Mouse (Mus musculus) neural tube, embryonic 15.5 days (tissue): ENCODE data around the gene Epb41l1. TPM values are rescaled to one million over a fixed set of nuclear protein-coding genes. Genes with fewer than 3 reads are reported as not detected.

Source experiments
- ATAC-seq: fragments of 200-750 bp; cut with Nextera tagmentation; 2 replicates; pipeline ENCODE4 v1.8.0; 2017; ENCODE audit warnings: mild to moderate bottlenecking, moderate TSS enrichment, moderate library complexity; ENCODE audit not compliant: low FRiP score
- H3K27ac ChIP-seq: fragments of 300-500 bp; sonication (generic); replicated peaks from 2 replicates; pipeline ENCODE4 v1.5.1; 2015; ENCODE audit warnings: mild to moderate bottlenecking, inconsistent platforms
- H3K27me3 ChIP-seq: fragments of 300-500 bp; sonication (generic); replicated peaks from 2 replicates; pipeline ENCODE4 v1.6.1; 2015; ENCODE audit warnings: inconsistent platforms
- H3K36me3 ChIP-seq: fragments of 300-500 bp; sonication (generic); 2 replicates; pipeline ENCODE4 v1.6.1; 2015; ENCODE audit warnings: inconsistent platforms
- H3K4me1 ChIP-seq: fragments of 300-500 bp; sonication (generic); 2 replicates; pipeline ENCODE4 v1.6.1; 2015; ENCODE audit warnings: inconsistent platforms
- H3K4me2 ChIP-seq: fragments of 300-500 bp; sonication (generic); 2 replicates; pipeline ENCODE4 v1.6.1; 2015; ENCODE audit warnings: inconsistent platforms, mild to moderate bottlenecking, moderate library complexity
- H3K4me3 ChIP-seq: fragments of 300-500 bp; sonication (generic); replicated peaks from 2 replicates; pipeline ENCODE4 v1.5.1; 2015; ENCODE audit warnings: mild to moderate bottlenecking, inconsistent platforms
- H3K9ac ChIP-seq: fragments of 300-500 bp; sonication (generic); replicated peaks from 2 replicates; pipeline ENCODE4 v1.6.1; 2015; ENCODE audit warnings: mild to moderate bottlenecking, inconsistent platforms
- H3K9me3 ChIP-seq: fragments of 300-500 bp; sonication (generic); replicated peaks from 2 replicates; pipeline ENCODE4 v1.6.1; 2016; ENCODE audit warnings: inconsistent platforms
- WGBS: fragments of 180-500 bp; shearing (Covaris S2); methylation state at CpG from one replicate; pipeline ENCODE4 v1.1.7; 2015; ENCODE audit warnings: mixed read lengths; 5-methylcytosine and 5-hydroxymethylcytosine counted together
- polyA plus RNA-seq: library from polyadenylated mRNA; unstranded; fragments of >200 nt; fragmentation: Nextera tagmentation; extraction: Ambion mirVana; gene quantifications from 2 replicates; pipeline ENCODE4 v1.2.1, GENCODE M21; 2015

Epb41l1 gene
- polyA plus RNA-seq, 1 experiment from 2014 or later: 14.8 TPM

DNA sequence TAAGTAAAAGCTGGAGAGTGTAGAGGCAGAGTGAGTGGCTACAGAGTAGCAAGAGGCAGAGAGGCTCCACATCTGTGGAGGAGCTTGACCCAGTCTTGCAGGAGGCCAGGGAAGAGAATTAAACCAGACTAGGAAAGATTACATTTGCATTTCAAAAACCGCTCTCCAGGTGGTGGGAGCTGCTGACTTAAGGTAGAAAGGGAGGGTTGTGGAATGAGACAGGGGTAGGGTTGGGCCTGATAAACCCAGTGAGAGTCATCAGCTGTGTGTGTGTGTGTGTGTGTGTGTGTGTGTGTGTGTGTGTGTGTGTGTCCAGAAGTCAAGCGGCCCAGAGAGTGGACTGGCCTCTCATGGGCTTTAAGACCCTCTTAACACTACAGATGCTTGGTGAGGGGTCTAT lies 4.9 kb downstream of the Epb41l1 start:
- Histone ChIP-seq H3K36me3 (no peaks in the 10 kb centered on the region), H3K4me2 (no peak overlapping the region), H3K9ac (no peak overlapping the region), H3K27ac (no peak overlapping the region), H3K9me3 (no peaks in the 10 kb centered on the region), H3K4me1 (peaks cover 42% of the 10 kb centered on the region), H3K4me3 (no peak overlapping the region), H3K27me3 (no peaks in the 10 kb centered on the region)
- no peak for ATAC-seq
- WGBS: 42% methylated on average over 2 of the region's 2 CpGs

DNA sequence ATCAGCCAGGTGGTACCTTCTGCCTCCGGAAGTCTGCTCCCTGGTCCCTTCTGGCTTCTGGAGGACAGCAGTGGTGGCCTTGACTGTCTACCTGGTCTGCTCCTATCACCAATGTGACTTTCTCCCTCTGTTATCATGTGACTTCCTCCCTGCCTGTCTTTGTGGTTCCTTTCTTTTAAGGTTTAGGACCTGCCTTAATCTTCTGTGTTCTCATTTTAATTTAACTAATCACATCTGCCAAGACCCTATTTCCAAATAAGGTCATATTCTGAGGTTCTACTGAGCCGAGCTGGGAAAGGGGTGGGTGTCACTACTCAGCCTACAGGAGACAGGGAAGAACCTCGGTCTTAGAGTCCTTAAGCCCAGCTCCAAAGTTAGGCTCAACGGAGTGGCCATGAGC lies 5.4 kb downstream of the Epb41l1 start:
- no peak for ATAC-seq

DNA sequence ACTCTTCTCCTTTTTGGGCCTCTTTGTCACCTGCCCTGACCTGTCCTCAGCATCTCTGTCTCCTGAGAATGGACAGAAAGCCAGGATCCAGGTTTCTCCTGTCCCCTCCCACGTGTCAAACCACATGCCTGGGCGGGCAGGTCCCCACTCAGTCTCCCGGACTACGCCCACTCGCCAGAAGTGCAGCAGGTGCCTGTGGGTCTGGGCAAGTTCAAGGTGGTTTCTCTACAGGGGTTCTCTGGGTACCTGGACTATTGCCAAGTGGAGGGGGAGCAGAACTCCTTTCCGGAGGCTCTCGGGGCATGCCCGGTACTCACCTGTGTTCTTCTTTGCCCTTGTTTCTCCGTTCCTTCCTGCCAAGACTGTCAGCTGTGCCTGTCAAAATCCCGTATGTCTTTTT lies 9.1 kb downstream of the Epb41l1 start:
- peaks cover 24% of the 10 kb centered on the region for H3K4me1 ChIP-seq
- H3K9ac ChIP-seq: no peak overlapping the region
- no peak overlapping the region for H3K27ac ChIP-seq
- no peaks in the 10 kb centered on the region for H3K9me3 ChIP-seq
- ATAC-seq: no peak
- H3K36me3 ChIP-seq: no peaks in the 10 kb centered on the region
- no peak overlapping the region for H3K4me3 ChIP-seq
- 72% methylated on average over 10 of the region's 10 CpGs for WGBS
- no peak overlapping the region for H3K4me2 ChIP-seq
- H3K27me3 ChIP-seq: no peaks in the 10 kb centered on the region

More for the DNA sequence above, 5.4 kb downstream of the Epb41l1 start:
- no peak overlapping the region for H3K27ac ChIP-seq
- H3K4me1 ChIP-seq: peaks cover 42% of the 10 kb centered on the region
- H3K27me3 ChIP-seq: no peaks in the 10 kb centered on the region
- no peak overlapping the region for H3K4me2 ChIP-seq
- H3K4me3 ChIP-seq: no peak overlapping the region
- no peaks in the 10 kb centered on the region for H3K9me3 ChIP-seq
- H3K9ac ChIP-seq: no peak overlapping the region
- 79% methylated on average over 4 of the region's 4 CpGs for WGBS
- H3K36me3 ChIP-seq: no peaks in the 10 kb centered on the region

DNA sequence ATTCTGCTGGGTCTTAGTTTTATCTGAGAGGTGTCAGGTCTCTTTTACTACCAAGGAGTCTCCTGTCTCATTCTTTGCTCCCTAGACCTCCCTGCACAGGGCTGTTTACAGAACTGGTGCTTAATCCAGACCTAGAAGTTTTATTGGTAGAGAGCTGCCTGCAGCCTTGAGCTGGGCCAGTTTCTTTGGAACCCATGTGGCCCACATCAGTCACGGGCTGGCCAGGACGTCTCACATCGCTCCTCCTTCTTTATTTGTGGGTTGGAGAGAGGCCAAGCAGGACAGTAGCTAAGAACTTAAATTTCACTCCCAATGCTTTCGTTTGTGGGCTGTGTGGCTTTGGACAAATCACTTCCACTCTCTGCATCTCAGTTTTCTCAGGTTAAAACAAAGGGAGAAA lies 9.6 kb downstream of the Epb41l1 start:
- Histone ChIP-seq H3K4me1 (peaks cover 20% of the 10 kb centered on the region), H3K9ac (no peak overlapping the region), H3K27me3 (no peaks in the 10 kb centered on the region), H3K27ac (no peak overlapping the region), H3K4me2 (no peak overlapping the region), H3K4me3 (no peak overlapping the region), H3K36me3 (no peaks in the 10 kb centered on the region), H3K9me3 (no peaks in the 10 kb centered on the region)
- WGBS: 26% methylated on average over 4 of the region's 4 CpGs
- ATAC-seq: no peak

DNA sequence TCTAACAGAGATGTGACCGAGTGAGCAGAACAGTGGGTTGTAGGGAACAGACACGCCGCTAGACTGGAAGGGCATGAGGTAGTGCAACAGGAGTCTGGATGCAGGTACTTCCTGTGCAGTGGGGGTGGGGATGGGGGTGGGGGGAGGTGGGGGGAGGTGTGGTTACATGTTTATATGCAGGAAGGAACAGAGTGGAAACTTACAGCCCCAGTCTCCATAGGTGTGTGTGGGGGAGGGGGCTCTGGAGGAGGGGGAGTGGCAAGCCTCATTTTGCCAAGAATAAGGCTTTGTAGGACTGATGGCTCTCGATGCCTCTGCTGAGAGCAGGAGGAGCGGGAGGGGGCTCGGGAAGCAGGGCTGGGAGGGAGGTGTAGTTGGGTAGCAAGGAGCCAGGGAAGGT lies 10.7 kb downstream of the Epb41l1 start:
- no peak overlapping the region for H3K4me3 ChIP-seq
- 76% methylated on average over 6 of the region's 6 CpGs for WGBS
- H3K27me3 ChIP-seq: no peaks in the 10 kb centered on the region
- H3K4me1 ChIP-seq: peaks cover 14% of the 10 kb centered on the region
- H3K4me2 ChIP-seq: no peak overlapping the region
- no peak for ATAC-seq
- no peaks in the 10 kb centered on the region for H3K36me3 ChIP-seq
- no peak overlapping the region for H3K27ac ChIP-seq
- no peak overlapping the region for H3K9ac ChIP-seq
- no peaks in the 10 kb centered on the region for H3K9me3 ChIP-seq

DNA sequence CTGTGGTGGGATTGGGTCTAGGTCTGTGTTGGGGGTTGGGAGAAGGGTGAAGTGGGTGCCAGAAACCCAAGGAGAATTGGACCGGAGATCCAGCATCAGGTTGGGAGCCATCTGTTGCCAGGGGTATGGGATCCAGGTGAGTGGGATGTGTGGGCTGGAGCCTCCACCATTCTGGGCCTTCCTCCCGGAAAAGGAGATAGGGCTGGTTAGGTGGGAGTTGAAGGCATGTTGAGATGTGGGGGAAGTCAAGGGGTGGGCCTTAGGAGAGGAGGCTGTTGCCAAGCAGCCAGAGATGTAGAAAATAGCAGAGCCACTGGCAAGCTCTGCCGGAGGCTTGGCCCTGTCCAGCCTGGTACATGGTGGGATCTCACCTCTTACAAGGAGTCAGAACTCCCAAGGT lies 11.4 kb downstream of the Epb41l1 start:
- H3K27ac ChIP-seq: no peak overlapping the region
- H3K36me3 ChIP-seq: no peaks in the 10 kb centered on the region
- H3K27me3 ChIP-seq: no peaks in the 10 kb centered on the region
- H3K9ac ChIP-seq: no peak overlapping the region
- peaks cover 14% of the 10 kb centered on the region for H3K4me1 ChIP-seq
- no peak overlapping the region for H3K4me3 ChIP-seq
- whole genome bisulfite sequencing: 88% methylated on average over 3 of the region's 3 CpGs
- H3K4me2 ChIP-seq: no peak overlapping the region
- H3K9me3 ChIP-seq: no peaks in the 10 kb centered on the region
- ATAC-seq: 0 out of 2 replicates have a peak, but pooled peaks have one; percentile 19

DNA sequence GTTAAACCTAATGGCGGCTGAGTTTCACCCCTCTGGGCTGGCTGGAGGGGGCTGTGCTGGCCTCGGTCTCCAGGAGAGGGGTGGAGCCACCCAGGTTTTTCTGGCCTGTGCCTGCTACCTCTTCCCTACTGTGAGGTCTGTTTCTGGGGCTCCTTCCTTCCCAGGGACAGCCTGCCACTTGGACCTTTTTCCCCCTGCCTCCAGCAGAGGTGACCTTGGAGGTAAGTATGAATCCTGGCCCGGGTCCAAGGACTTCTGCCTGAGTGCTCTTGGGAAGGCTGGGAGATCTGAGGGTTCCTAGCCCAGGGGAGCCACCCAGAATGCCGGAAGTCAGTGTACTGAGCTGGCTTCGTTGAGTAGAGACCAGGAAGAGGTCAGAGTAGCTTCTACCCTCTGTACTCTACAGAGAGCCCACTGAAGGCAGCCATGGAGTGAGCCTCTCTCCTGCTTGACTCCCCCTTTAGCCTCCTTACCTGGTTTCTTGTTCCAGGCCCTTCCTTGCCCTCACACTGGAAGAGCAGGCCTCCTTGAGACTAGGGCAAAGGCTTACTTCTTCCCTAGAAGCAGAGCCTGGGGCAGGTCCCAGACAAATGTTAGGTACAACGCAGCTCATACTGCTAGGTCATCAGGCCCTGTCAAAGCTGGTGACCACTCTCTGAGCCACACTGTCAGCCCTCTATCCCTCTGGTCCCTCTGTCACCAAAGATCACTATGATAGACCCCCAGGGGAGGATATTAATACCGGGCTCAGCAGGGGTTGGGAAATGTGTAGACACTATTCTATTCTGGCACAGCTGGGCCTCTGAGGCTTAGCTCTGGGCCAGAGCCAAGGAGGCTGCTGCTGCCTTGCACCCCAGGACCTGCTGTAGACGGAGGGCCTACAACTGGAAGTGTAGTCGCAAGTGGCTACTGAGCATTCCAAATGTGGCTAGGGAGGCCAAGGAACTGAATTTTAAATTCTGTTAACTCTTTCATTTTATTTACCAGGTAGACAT lies 12.5 kb downstream of the Epb41l1 start:
- Histone ChIP-seq H3K27ac (0 out of 2 replicates have a peak overlapping the region, but pooled peaks have one; percentile 28), H3K9ac (no peak overlapping the region), H3K4me3 (no peak overlapping the region), H3K4me1 (peaks cover 14% of the 10 kb centered on the region), H3K27me3 (no peaks in the 10 kb centered on the region), H3K36me3 (0 out of 2 replicates have a peak, but pooled peaks cover 2% of the 10 kb centered on the region), H3K9me3 (no peaks in the 10 kb centered on the region), H3K4me2 (no peak overlapping the region)
- WGBS: 52% methylated on average over 9 of the region's 9 CpGs
- ATAC-seq: 0 out of 2 replicates have a peak, but pooled peaks have one; percentile 27

DNA sequence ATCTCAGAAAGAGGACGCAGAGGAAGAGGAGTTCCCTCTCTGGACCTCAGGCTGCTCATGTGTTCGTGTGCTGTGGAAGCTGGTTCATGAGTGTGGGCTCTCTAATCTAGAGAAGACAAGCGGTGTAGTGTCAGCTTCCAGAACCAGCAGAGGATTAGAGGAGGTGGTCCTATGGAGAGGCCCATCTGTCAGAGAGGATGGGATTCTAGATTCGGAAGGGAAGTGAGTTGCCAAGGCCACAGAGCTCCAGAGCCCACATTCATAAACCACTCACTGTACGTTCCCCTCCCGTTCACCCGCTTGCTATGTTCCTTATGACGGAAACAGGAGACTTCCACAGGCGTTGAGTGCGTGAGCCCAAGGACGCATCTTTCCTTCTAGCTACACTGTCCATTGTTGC lies 16.9 kb downstream of the Epb41l1 start:
- Histone ChIP-seq H3K4me2 (no peak overlapping the region), H3K4me3 (no peak overlapping the region), H3K9me3 (no peaks in the 10 kb centered on the region), H3K9ac (no peak overlapping the region), H3K27ac (no peak overlapping the region), H3K36me3 (peaks cover 21% of the 10 kb centered on the region), H3K4me1 (peaks cover 16% of the 10 kb centered on the region), H3K27me3 (no peaks in the 10 kb centered on the region)
- 93% methylated on average over 11 of the region's 11 CpGs for WGBS
- no peak for ATAC-seq

DNA sequence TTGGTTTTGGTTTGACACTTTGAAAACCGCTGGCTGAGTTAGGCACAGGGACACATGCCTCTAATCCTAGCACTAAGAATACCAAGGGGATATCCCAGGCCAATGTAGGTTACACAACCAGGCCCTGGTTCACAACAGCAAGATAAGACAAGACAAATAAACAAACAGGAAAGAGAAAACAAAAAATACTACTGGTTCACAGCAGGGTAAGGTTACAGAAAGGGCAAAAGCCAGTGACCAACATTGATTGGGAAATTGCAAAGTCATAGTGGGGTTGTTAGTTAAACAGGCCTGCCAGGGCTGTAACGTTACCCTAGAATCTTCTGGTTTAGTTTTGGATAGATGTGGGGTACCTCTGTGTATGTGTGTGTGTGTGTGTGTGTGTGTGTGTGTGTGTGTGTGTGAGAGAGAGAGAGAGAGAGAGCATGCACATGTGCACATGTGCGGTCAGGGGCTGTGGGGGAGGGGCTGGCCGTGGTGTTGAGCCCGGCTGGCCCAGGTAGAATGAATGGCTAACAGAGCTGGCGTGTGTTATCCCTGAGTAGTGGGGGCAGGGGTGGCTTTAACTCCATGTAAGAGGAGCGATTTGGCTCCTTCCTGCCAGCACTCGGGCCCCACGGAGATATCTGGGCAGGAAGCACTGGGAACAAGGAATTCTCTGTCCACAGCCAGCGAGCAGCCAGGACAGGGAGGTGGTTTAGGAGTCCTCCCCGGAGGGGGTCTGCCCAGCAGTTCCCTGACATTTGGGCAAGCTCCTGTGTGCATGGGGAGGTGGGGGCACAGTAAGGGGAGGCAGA lies 19.2 kb downstream of the Epb41l1 start:
- no peak overlapping the region for H3K9ac ChIP-seq
- no peak overlapping the region for H3K27ac ChIP-seq
- WGBS: 46% methylated on average over 11 of the region's 11 CpGs
- H3K27me3 ChIP-seq: no peaks in the 10 kb centered on the region
- no peak overlapping the region for H3K4me3 ChIP-seq
- peaks cover 6% of the 10 kb centered on the region for H3K4me1 ChIP-seq
- H3K36me3 ChIP-seq: peaks cover 30% of the 10 kb centered on the region
- H3K9me3 ChIP-seq: no peaks in the 10 kb centered on the region
- H3K4me2 ChIP-seq: no peak overlapping the region
- no peak for ATAC-seq

DNA sequence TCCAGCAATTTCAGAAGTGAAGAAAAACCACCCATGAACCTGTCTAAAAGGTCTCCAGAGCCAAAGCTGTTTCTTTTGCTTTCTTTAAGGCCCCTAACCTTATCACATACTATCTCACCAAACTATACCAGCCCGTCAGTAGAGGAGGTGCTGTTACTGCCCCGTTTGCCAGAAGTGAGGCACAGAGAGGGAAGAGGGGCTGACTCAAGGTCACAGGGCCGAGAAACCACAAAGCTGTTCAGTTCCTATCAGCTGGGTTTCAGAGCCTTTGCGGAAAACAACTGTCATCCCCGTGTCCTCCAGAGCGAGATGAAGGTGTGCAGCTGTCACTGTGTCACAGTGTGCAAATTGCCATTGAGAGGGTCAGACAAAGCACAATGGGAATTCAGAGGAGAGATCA lies 21.2 kb downstream of the Epb41l1 start:
- Histone ChIP-seq H3K4me2 (no peak overlapping the region), H3K4me1 (peaks cover 6% of the 10 kb centered on the region), H3K9ac (no peak overlapping the region), H3K4me3 (no peak overlapping the region), H3K9me3 (no peaks in the 10 kb centered on the region), H3K27ac (no peak overlapping the region), H3K36me3 (peaks cover 44% of the 10 kb centered on the region), H3K27me3 (no peaks in the 10 kb centered on the region)
- WGBS: 57% methylated on average over 6 of the region's 6 CpGs
- no peak for ATAC-seq

DNA sequence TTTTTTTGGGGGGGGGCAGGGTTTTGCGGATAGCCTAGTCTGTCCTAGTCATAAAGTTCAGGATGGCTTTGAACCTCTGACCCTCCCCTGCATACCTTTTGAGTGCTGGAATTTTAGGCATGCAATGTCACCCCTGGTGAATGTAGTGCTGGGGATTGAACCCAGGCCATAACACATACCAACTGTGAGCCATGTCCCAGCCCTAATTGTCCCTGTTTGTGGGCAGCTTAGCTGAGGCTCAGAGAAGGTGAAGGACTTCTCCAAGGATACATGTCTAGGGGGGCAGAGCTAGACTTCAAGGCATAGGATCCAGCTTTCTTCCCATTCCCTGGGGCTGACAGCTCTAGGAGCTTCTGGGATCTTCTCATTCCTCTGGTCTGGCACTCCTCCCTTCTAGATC lies 22.6 kb downstream of the Epb41l1 start:
- 84% methylated on average over 1 of the region's 1 CpGs for WGBS

More for the DNA sequence above, 22.6 kb downstream of the Epb41l1 start:
- Histone ChIP-seq H3K4me2 (no peak overlapping the region), H3K27ac (no peak overlapping the region), H3K9ac (no peak overlapping the region), H3K4me1 (peaks cover 6% of the 10 kb centered on the region), H3K9me3 (no peaks in the 10 kb centered on the region), H3K27me3 (no peaks in the 10 kb centered on the region), H3K4me3 (no peak overlapping the region), H3K36me3 (peaks cover 41% of the 10 kb centered on the region)
- no peak for ATAC-seq
